Mouse (Mus musculus): ENCODE results near the gene Itga1.

- no peak for TF ChIP-seq CTCF (IDR thresholded peaks at IDR 0.05; ENCODE audit: control insufficient read depth, insufficient read depth, insufficient replicate concordance, low read depth, low read length)
- no peak for TF ChIP-seq POLR2A (IDR thresholded peaks at IDR 0.05; ENCODE audit: control insufficient read depth, low read depth, low read length)
Observed at GRCm38 (mm10) chr13:115100381-115101177, 1.2 kb downstream of the Itga1 start.

Measured in testis, adult 2 months (tissue).